Mouse (Mus musculus) c-Kit-negative CD71-positive TER-119-positive erythroid progenitor cells, embryonic 14.5 days (primary cell): ENCODE data around the gene Emx1.

ENCODE experiments used
- DNase-seq: peaks from one replicate; pipeline ENCODE4 v3.0.0-alpha.2; 2013; ENCODE audit warnings: low read depth, low spot score

The Emx1 gene

DNA sequence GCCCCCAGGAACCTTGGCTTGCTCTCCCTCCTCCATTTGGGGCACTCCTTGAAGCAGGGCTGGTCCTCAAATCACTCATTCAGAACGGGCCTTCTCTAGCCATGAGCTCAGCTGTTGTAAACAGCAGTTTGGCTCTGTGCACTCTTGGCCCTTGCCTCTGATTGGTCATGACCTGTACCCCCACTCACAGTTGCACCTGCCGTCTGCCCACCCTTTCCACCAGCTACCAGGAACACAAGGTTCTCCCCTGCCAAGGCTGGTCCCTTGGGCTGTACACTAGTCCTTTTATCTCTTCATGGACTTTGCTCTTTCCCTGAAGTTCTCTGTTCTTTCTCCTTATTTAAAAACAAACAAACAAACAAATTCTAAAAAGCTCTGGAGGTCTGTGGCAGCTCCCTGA, 40.3 kb downstream of the Emx1 start:
- DNase-seq: no peak

- DNase-seq: no peak
Measured at GRCm38 (mm10) chr6:85230762-85231161, 43.5 kb downstream of the Emx1 start.

- no peak for DNase-seq
Measured at GRCm38 (mm10) chr6:85231469-85231868, 44.2 kb downstream of the Emx1 start.

GRCm38 (mm10) chr6:85232045-85232444, 44.8 kb downstream of the Emx1 start:
- no peak for DNase-seq

GRCm38 (mm10) chr6:85232836-85233623, 45.8 kb downstream of the Emx1 start:
- DNase-seq: no peak

GRCm38 (mm10) chr6:85234796-85235195, 47.6 kb downstream of the Emx1 start:
- no peak for DNase-seq

- DNase-seq: no peak
Measured at GRCm38 (mm10) chr6:85237001-85237400, 49.8 kb downstream of the Emx1 start.

GRCm38 (mm10) chr6:85237595-85238337, 50.5 kb downstream of the Emx1 start:
- DNase-seq: no peak

- DNase-seq: no peak
Measured at GRCm38 (mm10) chr6:85239044-85239489, 51.8 kb downstream of the Emx1 start.

DNA sequence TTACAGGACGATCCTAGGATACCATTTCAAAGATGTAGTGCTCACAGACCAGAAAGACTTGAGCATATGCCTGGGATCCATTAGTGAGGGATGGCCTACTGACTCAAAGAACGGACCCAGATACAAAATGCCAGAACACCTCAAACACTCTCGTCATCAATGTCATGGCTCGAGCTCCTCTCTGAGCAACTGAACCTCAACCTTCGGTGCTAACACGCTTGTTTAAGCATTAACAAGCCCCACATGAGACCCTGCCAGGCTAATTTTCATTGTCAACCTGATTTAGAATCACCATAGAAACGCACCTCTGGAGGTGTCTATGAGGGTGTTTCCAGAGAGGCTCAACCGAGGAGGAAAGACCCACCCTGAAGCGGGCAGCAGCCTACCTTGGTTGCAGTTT, 62.6 kb downstream of the Emx1 start:
- no peak for DNase-seq

DNA sequence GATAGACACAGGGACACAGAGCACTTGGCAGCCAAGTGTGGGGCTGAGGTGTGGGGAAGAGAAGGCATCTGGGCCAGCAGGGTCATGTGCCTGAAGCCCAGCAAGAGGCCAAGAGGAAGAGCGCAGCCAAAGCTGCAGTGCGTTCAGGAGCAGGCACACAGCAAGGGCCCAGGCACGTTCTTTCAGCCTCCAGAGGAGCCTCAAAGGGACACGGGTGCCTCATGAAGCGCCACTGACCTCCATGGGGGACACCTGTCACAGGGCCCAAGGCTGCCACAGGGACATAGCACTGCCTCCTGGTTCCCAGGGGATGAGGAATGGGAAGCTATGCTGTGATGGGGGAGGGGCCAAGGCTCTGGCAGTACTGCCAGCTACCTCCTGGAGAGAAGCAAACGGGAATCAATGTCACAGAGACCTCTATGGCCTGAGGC, 63.6 kb downstream of the Emx1 start:
- DNase-seq: no peak

DNA sequence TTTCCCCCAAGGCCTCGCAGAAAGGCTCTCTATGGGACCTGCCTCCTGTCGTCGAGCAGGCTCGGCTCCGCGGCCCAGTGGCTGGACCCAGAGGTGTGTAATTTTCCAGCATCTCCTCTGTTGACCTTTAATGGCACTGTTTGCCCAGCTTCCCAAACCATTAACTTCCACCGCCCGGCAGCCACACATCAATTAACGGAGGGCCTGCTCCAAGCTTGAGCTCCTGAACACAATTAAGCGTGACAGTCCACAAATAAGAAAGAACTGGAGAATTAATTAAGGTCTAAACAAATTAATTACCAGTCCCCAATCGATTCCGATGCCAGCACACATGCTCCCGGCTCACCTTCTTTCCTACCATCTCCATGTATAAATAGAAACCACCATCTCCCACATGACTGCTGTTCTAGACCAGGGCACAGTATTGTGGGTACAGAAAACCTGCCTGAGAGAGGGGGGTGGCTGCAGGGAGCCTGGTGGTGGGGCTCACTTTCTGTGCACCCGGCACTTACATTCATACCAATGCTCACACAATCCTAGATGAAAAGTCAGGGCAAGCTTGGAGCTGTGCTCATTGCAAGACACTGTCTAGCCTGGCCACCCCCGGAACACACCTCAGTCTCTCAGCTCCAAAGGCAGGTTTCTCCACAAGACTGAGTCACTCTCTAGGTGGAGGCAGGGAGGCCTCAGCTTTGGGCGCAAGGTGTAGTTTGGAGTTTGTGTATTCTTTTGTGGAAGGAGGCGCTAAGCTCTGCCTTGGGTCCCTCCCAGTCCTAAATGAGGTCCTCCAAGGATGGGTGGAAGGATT, 65.2 kb downstream of the Emx1 start:
- DNase-seq: no peak

DNA sequence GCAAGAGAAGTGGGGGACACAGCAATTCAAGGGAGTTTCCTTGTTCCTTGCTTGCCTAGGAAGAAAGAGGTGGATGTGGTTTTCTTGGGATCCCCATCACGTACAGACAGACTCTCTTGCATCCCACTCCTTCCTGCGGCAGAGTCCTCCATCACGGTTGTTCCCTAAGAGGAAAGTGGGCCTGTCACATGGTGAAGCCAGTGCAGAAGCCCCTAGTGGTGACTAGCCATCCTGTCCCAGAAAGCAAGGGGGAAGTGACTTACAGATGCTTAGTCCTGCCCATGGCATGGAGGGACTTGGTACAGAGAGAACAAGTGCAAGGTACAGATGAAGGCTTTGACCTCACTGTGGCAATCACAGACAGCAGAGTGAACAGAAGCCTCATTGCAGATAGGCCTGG, 66.0 kb downstream of the Emx1 start:
- no peak for DNase-seq
